Mouse (Mus musculus) G1E (cell line): ENCODE results near the gene 4931428L18Rik. TPM values are rescaled to one million over a fixed set of nuclear protein-coding genes. Genes with fewer than 3 reads are reported as not detected.

Experiments used
- ATAC-seq: 2 replicates; pipeline ENCODE4 v1.8.0; 2016; ENCODE audit warnings: mild to moderate bottlenecking; ENCODE audit not compliant: insufficient number of reproducible peaks, poor library complexity, low FRiP score, severe bottlenecking; ENCODE audit errors: extremely low read depth
- DNase-seq: peaks from one replicate; pipeline ENCODE4 v3.0.0; 2012; ENCODE audit warnings: low spot score
- H3K27me3 ChIP-seq: 2 replicates; pipeline ENCODE4 v1.6.1; 2012; ENCODE audit warnings: mild to moderate bottlenecking, low read length, inconsistent platforms; ENCODE audit not compliant: insufficient read depth
- H3K36me3 ChIP-seq: replicated peaks from 2 replicates; pipeline ENCODE3; 2012; ENCODE audit warnings: mild to moderate bottlenecking, inconsistent platforms
- H3K4me1 ChIP-seq: 2 replicates; pipeline ENCODE4 v1.6.1; 2012; ENCODE audit warnings: low read depth, low read length, inconsistent platforms, mixed read lengths; ENCODE audit not compliant: insufficient read depth
- H3K4me3 ChIP-seq: 2 replicates; pipeline ENCODE4 v1.5.1; 2012; ENCODE audit warnings: low read depth, mild to moderate bottlenecking, inconsistent platforms, low read length, moderate library complexity, mixed read lengths
- H3K9me3 ChIP-seq: replicated peaks from 2 replicates; pipeline ENCODE4 v1.6.1; 2012; ENCODE audit warnings: inconsistent platforms
- CTCF ChIP-seq: IDR thresholded peaks from 2 replicates; pipeline ENCODE4 v1.5.1; 2012; ENCODE audit warnings: low read depth, low read length, inconsistent platforms, mixed read lengths
- GATA1 ChIP-seq: IDR thresholded peaks from 2 replicates; pipeline ENCODE4 v1.6.1; 2012; ENCODE audit warnings: borderline replicate concordance, low read length, inconsistent platforms, mixed read lengths
- GATA2 ChIP-seq: IDR thresholded peaks from 2 replicates; pipeline ENCODE4 v1.6.1; 2012; ENCODE audit warnings: low read depth, low read length, inconsistent platforms, borderline replicate concordance
- POLR2AphosphoS5 ChIP-seq: IDR thresholded peaks from 2 replicates; pipeline ENCODE4 v1.6.1; 2012; ENCODE audit warnings: low read depth, low read length, inconsistent platforms; ENCODE audit not compliant: insufficient replicate concordance
- TAL1 ChIP-seq: conservative IDR thresholded peaks from 2 replicates; pipeline ENCODE4 v1.6.1; 2012; ENCODE audit warnings: low read depth, low read length, inconsistent platforms, mixed read lengths
- polyA plus RNA-seq: library from polyadenylated mRNA; stranded (reverse); fragments of >175 nt; gene quantifications from 2 replicates; pipeline ENCODE4 v1.2.3, GENCODE M21; 2012
- total RNA-seq, 2 experiments: library from RNA; stranded (forward) in 1 of 2; stranded (reverse) in 1 of 2; fragments of 200-1000 nt in 1 of 2; fragments of >200 nt in 1 of 2; fragmentation: Nextera tagmentation in 1 of 2; gene quantifications; 2 replicates each; pipeline ENCODE4 v1.2.3; 2014 to 2017

4931428L18Rik gene
- total and polyA plus RNA-seq, 3 experiments, result 0.38 TPM; not detected in 2

DNA sequence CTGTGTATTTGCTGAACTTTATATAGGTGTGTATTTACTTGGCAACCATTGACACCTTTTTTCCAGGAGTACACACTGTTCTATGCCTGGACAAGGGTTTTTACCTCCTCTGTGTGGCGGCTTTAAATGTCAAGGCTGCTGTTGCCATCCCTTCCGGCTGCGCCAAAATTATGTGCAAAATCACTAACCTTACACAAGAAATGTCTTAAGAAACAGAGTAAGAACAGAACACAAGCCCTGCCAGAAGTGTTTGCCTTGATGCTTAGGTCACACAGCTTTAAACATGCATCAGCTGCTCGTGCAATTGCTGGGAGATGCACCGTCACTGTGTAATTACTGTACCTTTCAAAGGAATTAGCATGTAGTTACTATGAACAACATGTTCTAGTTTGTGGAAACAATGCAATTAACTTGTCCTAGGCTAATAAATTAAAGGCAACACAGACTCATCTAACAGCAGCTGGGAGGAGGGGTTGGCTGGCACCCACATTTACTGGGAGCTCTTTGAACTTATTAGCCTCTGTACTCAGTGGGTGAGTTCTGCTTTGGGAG is 171.0 kb downstream of the 4931428L18Rik start:
- no peaks in the 10 kb centered on the region for H3K9me3 ChIP-seq
- DNase-seq (no peak), ATAC-seq (no peak)
- H3K27me3 ChIP-seq, result no peaks in the 10 kb centered on the region
- no peaks in the 10 kb centered on the region for H3K36me3 ChIP-seq
- H3K4me3 ChIP-seq, result no peak overlapping the region
- no peaks in the 10 kb centered on the region for H3K4me1 ChIP-seq
- TF ChIP-seq GATA1, result no peak
- no peak for TF ChIP-seq GATA2
- TF ChIP-seq CTCF, result no peak
- no peak for TF ChIP-seq POLR2AphosphoS5
- TF ChIP-seq TAL1, result no peak

DNA sequence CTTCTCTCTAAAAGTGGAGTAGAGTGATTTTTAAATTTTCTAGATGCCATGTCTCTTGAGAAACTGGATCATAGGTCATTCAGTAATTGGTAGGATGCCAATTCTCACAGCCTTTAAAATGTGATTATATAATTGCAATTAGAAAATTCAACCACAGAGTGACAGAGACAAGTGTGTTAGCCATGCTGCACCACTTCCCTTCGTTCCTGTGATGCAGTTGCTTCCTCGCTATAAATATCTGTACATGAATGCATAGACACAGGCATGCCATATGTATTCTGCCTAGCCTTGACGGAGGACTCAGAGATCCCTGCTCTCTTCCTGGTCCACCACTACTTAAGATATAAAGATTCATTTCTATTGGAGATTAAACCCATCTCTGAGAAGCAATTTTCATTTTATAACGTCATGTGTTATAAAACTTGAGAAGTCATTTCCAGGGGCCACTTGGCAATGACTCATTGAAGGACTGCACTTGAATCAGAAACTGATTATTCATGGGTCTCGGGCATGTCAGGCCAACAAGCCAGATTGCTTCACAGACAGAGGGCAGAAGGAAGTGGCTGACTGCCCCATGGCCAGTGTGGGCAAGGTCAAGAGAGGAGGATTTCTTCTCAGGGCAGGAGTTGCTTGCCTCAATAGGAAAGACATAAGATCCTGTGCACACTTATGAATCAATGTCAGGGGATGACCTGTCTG is 172.4 kb downstream of the 4931428L18Rik start:
- Histone ChIP-seq H3K36me3 (no peaks in the 10 kb centered on the region), H3K4me3 (no peak overlapping the region), H3K27me3 (no peaks in the 10 kb centered on the region; the same call in 1 of the 2 replicates), H3K4me1 (no peaks in the 10 kb centered on the region), H3K9me3 (no peaks in the 10 kb centered on the region)
- no peak for TF ChIP-seq POLR2AphosphoS5
- no peak for TF ChIP-seq GATA1
- TF ChIP-seq GATA2, result no peak
- no peak for TF ChIP-seq TAL1
- no peak for TF ChIP-seq CTCF
- DNase-seq (no peak), ATAC-seq (no peak)

DNA sequence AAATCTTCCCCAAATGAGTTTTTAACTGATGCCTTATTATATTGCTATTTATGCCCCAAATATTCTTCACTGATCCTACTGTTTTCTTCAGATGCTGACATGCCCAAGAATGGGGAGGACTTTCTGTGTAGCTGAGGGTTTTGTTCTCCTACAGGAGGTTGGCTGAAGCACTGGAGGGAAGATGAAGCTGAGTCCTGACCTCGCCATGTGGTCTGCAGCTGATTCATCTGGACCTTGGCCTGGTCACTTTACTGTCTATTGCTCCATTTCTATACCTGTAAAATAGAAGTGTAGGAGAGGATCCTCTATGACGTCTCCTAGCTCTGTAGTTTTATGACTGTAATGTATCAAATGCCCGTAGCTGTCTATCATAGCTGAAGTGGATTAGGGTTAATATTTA is 179.3 kb downstream of the 4931428L18Rik start:
- H3K9me3 ChIP-seq, result no peaks in the 10 kb centered on the region
- H3K4me3 ChIP-seq, result no peak overlapping the region
- H3K36me3 ChIP-seq, result no peaks in the 10 kb centered on the region
- no peak for TF ChIP-seq TAL1
- no peak for TF ChIP-seq GATA1
- no peak for TF ChIP-seq GATA2
- TF ChIP-seq POLR2AphosphoS5, result no peak
- no peak for TF ChIP-seq CTCF
- ATAC-seq, result no peak
- H3K4me1 ChIP-seq, result no peaks in the 10 kb centered on the region
- no peak for DNase-seq
- no peaks in the 10 kb centered on the region; the same call in 1 of the 2 replicates for H3K27me3 ChIP-seq

DNA sequence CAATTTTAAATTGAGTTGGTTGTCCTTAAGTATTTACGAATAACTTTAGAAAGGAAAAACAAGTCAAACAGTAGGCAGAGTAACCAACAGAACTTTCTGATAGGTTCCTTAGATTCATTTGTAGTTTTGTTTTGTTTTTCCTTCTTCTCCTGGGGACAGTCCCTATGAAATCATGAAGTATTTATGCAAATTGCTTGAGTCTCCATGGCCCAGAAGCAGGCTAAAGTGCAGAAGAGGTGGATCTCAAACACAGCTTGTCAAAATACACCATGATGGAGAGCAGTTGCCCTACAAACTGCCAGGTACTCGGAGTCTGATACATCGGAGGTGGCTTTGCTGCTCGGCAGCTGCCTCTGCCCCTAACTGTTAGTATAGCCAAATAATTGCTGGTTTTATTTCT is 179.7 kb downstream of the 4931428L18Rik start:
- H3K4me1 ChIP-seq, result no peaks in the 10 kb centered on the region
- TF ChIP-seq POLR2AphosphoS5 (no peak), GATA2 (no peak), GATA1 (no peak), CTCF (no peak), TAL1 (no peak)
- no peak overlapping the region for H3K4me3 ChIP-seq
- H3K9me3 ChIP-seq, result no peaks in the 10 kb centered on the region
- no peaks in the 10 kb centered on the region for H3K36me3 ChIP-seq
- ATAC-seq (no peak), DNase-seq (no peak)
- no peaks in the 10 kb centered on the region; the same call in 1 of the 2 replicates for H3K27me3 ChIP-seq

DNA sequence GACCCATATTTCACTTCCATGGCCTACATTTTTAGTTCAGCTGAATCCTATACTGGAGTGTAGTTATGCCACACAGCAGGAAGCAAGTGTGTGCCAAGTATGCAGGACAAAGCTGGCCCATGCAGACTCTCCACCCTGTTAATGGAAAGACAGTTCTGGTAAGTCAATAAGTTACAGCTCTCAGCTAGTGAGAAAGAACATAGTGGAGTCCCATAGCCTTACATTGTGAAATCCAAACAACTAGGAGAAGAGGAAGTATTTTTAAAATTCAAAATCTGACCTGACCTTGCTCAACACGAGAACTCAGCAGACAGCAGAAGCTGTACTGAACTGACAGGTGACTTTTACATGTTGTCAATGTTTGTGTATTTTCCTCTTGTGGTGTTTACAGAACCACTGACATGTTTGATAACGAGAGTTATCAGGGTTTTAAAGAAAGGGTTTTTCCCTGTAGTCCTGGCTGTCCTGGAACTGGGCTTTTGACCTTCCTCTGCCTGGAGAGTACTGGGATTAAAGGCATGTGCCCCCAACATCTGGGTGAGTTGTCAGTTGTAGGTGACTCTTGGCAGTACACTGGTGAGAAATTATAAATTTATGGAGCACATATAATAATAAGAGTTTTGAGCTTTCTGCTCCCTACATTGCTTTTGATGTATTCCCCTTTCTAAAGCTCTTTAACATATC is 188.5 kb downstream of the 4931428L18Rik start:
- no peak for ATAC-seq
- Histone ChIP-seq H3K36me3 (no peaks in the 10 kb centered on the region), H3K4me1 (no peaks in the 10 kb centered on the region), H3K4me3 (no peak overlapping the region), H3K27me3 (no peaks in the 10 kb centered on the region), H3K9me3 (no peaks in the 10 kb centered on the region)
- DNase-seq, result no peak
- TF ChIP-seq GATA2, result no peak
- no peak for TF ChIP-seq CTCF
- TF ChIP-seq TAL1, result no peak
- no peak for TF ChIP-seq GATA1
- no peak for TF ChIP-seq POLR2AphosphoS5

DNA sequence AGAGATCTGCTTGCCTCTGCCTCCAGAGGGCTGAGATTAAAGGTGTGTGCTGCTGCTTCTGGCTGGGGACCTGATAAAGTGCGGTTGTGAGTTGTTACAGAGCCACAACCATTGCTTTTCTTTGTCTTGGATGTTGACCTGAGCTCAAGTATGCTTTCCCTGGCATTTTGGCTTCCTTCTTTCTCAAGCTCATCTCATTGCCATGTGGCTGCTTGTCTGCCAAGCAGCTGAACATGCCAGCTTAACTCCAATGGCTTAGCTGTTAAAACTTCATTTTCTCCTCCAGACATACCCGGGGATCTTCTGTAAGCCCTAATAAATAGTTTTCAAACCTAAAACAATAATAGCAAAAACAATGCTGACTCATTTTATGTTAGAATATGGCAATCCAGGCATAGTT is 190.1 kb downstream of the 4931428L18Rik start:
- no peak for ATAC-seq

More for the DNA sequence above, 190.1 kb downstream of the 4931428L18Rik start:
- Histone ChIP-seq H3K36me3 (no peaks in the 10 kb centered on the region), H3K27me3 (no peaks in the 10 kb centered on the region), H3K4me3 (no peak overlapping the region), H3K4me1 (no peaks in the 10 kb centered on the region), H3K9me3 (no peaks in the 10 kb centered on the region)
- DNase-seq, result no peak
- TF ChIP-seq CTCF (no peak), TAL1 (no peak), GATA2 (no peak), POLR2AphosphoS5 (no peak)
